Mouse (Mus musculus): Measurements from ENCODE around the gene Epn3. TPM values are rescaled to one million over a fixed set of nuclear protein-coding genes. Genes with fewer than 3 reads are reported as not detected.

Gene Epn3
- total RNA-seq, 2 experiments from 2014 or later, result not detected

DNA sequence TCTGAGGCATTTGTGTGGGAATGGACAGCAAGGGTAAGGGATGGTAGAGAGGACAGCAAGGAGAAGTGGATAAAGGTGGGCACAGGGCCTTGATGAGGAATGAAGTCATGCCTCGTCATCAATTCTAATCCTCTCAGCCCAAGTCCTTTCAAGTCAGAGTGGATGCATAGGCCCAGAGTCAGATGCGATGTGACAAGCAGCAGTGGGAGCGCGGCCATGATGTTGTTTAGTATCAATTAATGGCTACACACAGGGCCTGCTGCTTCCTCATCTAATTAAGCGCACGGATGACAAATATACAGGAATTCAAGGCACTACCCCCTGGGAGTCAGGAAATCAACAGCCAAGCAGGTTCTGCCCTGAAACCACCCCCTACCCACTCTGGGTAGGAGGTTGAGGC lies 59.4 kb downstream of the Epn3 start:
- ATAC-seq (replicated peaks; ENCODE audit: poor library complexity, severe bottlenecking), result no peak

Other genes starting within 250 kb of the Epn3 start
- not detected in 2 replicates for gene Gm21885, start 218.1 kb downstream of the Epn3 start, total RNA-seq (2014; fragmentation: Nextera tagmentation)
- not detected in 2 replicates for gene Gm21885, start 218.1 kb downstream of the Epn3 start, total RNA-seq (2017)
- gene Luc7l3, start 178.0 kb downstream of the Epn3 start, total RNA-seq (2014; fragmentation: Nextera tagmentation), result 172 and 209 TPM in 2 replicates
- 335 and 378 TPM in 2 replicates for gene Luc7l3, start 178.0 kb downstream of the Epn3 start, total RNA-seq (2017)
- gene Ankrd40, start 172.0 kb downstream of the Epn3 start, total RNA-seq (2014; fragmentation: Nextera tagmentation), result 38.6 and 39.7 TPM in 2 replicates
- gene Ankrd40, start 172.0 kb downstream of the Epn3 start, total RNA-seq (2017), result 46.9 and 67.0 TPM in 2 replicates
- 0.34 and 2.0 TPM in 2 replicates for gene Abcc3, start 107.0 kb downstream of the Epn3 start, total RNA-seq (2014; fragmentation: Nextera tagmentation)
- 0.05 and 0.30 TPM in 2 replicates for gene Abcc3, start 107.0 kb downstream of the Epn3 start, total RNA-seq (2017)
- not detected in 2 replicates for gene Cacna1g, start 25.8 kb downstream of the Epn3 start, total RNA-seq (2014; fragmentation: Nextera tagmentation)
- gene Cacna1g, start 25.8 kb downstream of the Epn3 start, total RNA-seq (2017), result not detected in 2 replicates
- not detected in 2 replicates for gene Spata20, start 13.8 kb downstream of the Epn3 start, total RNA-seq (2014; fragmentation: Nextera tagmentation)
- gene Spata20, start 13.8 kb downstream of the Epn3 start, total RNA-seq (2017), result not detected in 2 replicates
- 1.1 and 5.4 TPM in 2 replicates for gene Mycbpap, start 21.8 kb upstream of the Epn3 start, total RNA-seq (2014; fragmentation: Nextera tagmentation)
- gene Mycbpap, start 21.8 kb upstream of the Epn3 start, total RNA-seq (2017), result 0.13 TPM in 1 of 2 replicates, not detected in the other
- 6.2 and 8.7 TPM in 2 replicates for gene Rsad1, start 49.3 kb upstream of the Epn3 start, total RNA-seq (2014; fragmentation: Nextera tagmentation)
- gene Rsad1, start 49.3 kb upstream of the Epn3 start, total RNA-seq (2017), result 4.4 and 5.7 TPM in 2 replicates
- not detected in 2 replicates for gene Chad, start 65.1 kb upstream of the Epn3 start, total RNA-seq (2014; fragmentation: Nextera tagmentation)
- gene Chad, start 65.1 kb upstream of the Epn3 start, total RNA-seq (2017), result not detected in 2 replicates
- 12.9 and 18.9 TPM in 2 replicates for gene Acsf2, start 101.9 kb upstream of the Epn3 start, total RNA-seq (2014; fragmentation: Nextera tagmentation)
- gene Acsf2, start 101.9 kb upstream of the Epn3 start, total RNA-seq (2017), result 2.1 and 2.5 TPM in 2 replicates
- 142 and 150 TPM in 2 replicates for gene Lrrc59, start 129.8 kb upstream of the Epn3 start, total RNA-seq (2014; fragmentation: Nextera tagmentation)
- gene Lrrc59, start 129.8 kb upstream of the Epn3 start, total RNA-seq (2017), result 238 and 257 TPM in 2 replicates
- gene Mrpl27, start 153.8 kb upstream of the Epn3 start, total RNA-seq (2014; fragmentation: Nextera tagmentation), result 46.8 and 49.3 TPM in 2 replicates
- gene Mrpl27, start 153.8 kb upstream of the Epn3 start, total RNA-seq (2017), result 40.0 and 45.7 TPM in 2 replicates
- gene Eme1, start 154.0 kb upstream of the Epn3 start, total RNA-seq (2014; fragmentation: Nextera tagmentation), result 8.2 and 16.4 TPM in 2 replicates
- gene Eme1, start 154.0 kb upstream of the Epn3 start, total RNA-seq (2017), result 36.4 and 51.6 TPM in 2 replicates
- gene Xylt2, start 177.5 kb upstream of the Epn3 start, total RNA-seq (2014; fragmentation: Nextera tagmentation), result 4.9 and 15.7 TPM in 2 replicates
- gene Xylt2, start 177.5 kb upstream of the Epn3 start, total RNA-seq (2017), result 3.9 and 4.8 TPM in 2 replicates
- gene Gm11541, start 204.5 kb upstream of the Epn3 start, total RNA-seq (2014; fragmentation: Nextera tagmentation), result not detected in 2 replicates
- gene Gm11541, start 204.5 kb upstream of the Epn3 start, total RNA-seq (2017), result not detected in 2 replicates
- not detected in 2 replicates for gene Cdc34b, start 241.8 kb upstream of the Epn3 start, total RNA-seq (2014; fragmentation: Nextera tagmentation)
- not detected in 2 replicates for gene Cdc34b, start 241.8 kb upstream of the Epn3 start, total RNA-seq (2017)

All from granulocyte monocyte progenitor cell, adult 5-6 weeks (primary cell).